Mouse (Mus musculus) forebrain, embryonic 12.5 days (tissue): Measurements from ENCODE around the gene Trex1. TPM values are rescaled to one million over a fixed set of nuclear protein-coding genes. Genes with fewer than 3 reads are reported as not detected.

Experiments used
- ATAC-seq: fragments of 200-750 bp; cut with Nextera tagmentation; 2 replicates; pipeline ENCODE4 v1.8.0; 2017; ENCODE audit warnings: moderate TSS enrichment; ENCODE audit not compliant: low FRiP score
- H3K27ac ChIP-seq: fragments of 300-500 bp; sonication (generic); 2 replicates; pipeline ENCODE4 v1.5.1; 2016; ENCODE audit warnings: mild to moderate bottlenecking
- H3K27me3 ChIP-seq: fragments of 300-500 bp; sonication (generic); 2 replicates; pipeline ENCODE4 v1.6.1; 2016; ENCODE audit warnings: mild to moderate bottlenecking
- H3K36me3 ChIP-seq: fragments of 300-500 bp; sonication (generic); replicated peaks from 2 replicates; pipeline ENCODE4 v1.6.1; 2016; ENCODE audit warnings: mild to moderate bottlenecking
- H3K4me1 ChIP-seq: fragments of 300-500 bp; sonication (generic); 2 replicates; pipeline ENCODE4 v1.6.1; 2016
- H3K4me2 ChIP-seq: fragments of 300-500 bp; sonication (generic); 2 replicates; pipeline ENCODE4 v1.6.1; 2016; ENCODE audit warnings: mild to moderate bottlenecking, moderate library complexity
- H3K4me3 ChIP-seq: fragments of 300-500 bp; sonication (generic); replicated peaks from 2 replicates; pipeline ENCODE4 v1.5.1; 2016; ENCODE audit warnings: mild to moderate bottlenecking
- H3K9ac ChIP-seq: fragments of 300-500 bp; sonication (generic); 2 replicates; pipeline ENCODE4 v1.6.1; 2016; ENCODE audit warnings: mild to moderate bottlenecking
- H3K9me3 ChIP-seq: fragments of 300-500 bp; sonication (generic); 2 replicates; pipeline ENCODE4 v1.6.1; 2016
- WGBS: fragments of 180-500 bp; shearing (Covaris S2); methylation state at CpG from one replicate; pipeline ENCODE4 v1.1.7; 2016; 5-methylcytosine and 5-hydroxymethylcytosine counted together
- polyA plus RNA-seq: library from polyadenylated mRNA; unstranded; fragments of >200 nt; fragmentation: Nextera tagmentation; extraction: Ambion mirVana; gene quantifications from 2 replicates; pipeline ENCODE4 v1.2.1, GENCODE M21; 2016

Trex1 gene
- polyA plus RNA-seq, 1 experiment from 2014 or later, result 8.4 TPM

DNA sequence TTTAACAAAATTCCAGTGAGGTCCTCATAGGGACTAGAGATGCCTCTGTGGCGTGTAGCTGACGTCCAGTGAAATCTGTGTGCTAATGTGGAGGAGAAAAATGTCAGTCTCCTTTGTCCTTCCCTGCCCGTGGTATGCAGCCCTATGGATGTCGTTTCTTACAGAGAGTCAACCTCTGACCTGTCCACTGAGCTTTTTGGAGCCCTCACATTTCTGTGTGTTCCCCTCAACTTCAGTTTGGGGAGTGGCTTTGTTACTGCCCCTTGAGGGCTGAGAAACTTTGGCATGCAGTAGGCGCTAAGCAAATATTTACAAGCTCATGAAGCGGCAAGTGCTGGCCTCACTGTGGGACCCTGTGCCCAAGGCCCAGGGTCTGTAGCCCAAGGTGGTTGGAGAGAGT is 37.8 kb upstream of the Trex1 start:
- Histone ChIP-seq H3K9me3 (no peaks in the 10 kb centered on the region), H3K4me1 (peaks cover 56% of the 10 kb centered on the region), H3K9ac (peak overlapping the region; percentile 97), H3K4me3 (peak overlapping the region; percentile 74), H3K36me3 (peaks cover 41% of the 10 kb centered on the region), H3K27ac (peak overlapping the region; percentile 100), H3K27me3 (no peaks in the 10 kb centered on the region), H3K4me2 (peak overlapping the region; percentile 95)
- 15% methylated on average over 6 of the region's 6 CpGs for WGBS
- ATAC-seq, result no peak

GRCm38 (mm10) chr9:109096856-109097255 is 37.3 kb upstream of the Trex1 start:
- peak overlapping the region; percentile 74 for H3K4me3 ChIP-seq
- H3K27ac ChIP-seq, result peak overlapping the region; percentile 100
- 10% methylated on average over 6 of the region's 6 CpGs for WGBS
- H3K27me3 ChIP-seq, result peaks cover 2% of the 10 kb centered on the region; the same call in 1 of the 2 replicates
- H3K36me3 ChIP-seq, result peaks cover 41% of the 10 kb centered on the region
- H3K9me3 ChIP-seq, result no peaks in the 10 kb centered on the region
- H3K4me2 ChIP-seq, result peak overlapping the region; percentile 95
- ATAC-seq, result 0 out of 2 replicates have a peak, but pooled peaks have one; percentile 5
- peaks cover 56% of the 10 kb centered on the region for H3K4me1 ChIP-seq
- peak overlapping the region; percentile 97 for H3K9ac ChIP-seq

- Histone ChIP-seq H3K4me3 (peak overlapping the region; percentile 74), H3K4me2 (peak overlapping the region; percentile 95), H3K4me1 (peaks cover 56% of the 10 kb centered on the region), H3K27me3 (peaks cover 5% of the 10 kb centered on the region; the same call in 1 of the 2 replicates), H3K9me3 (no peaks in the 10 kb centered on the region), H3K27ac (peak overlapping the region; percentile 100), H3K36me3 (peaks cover 41% of the 10 kb centered on the region), H3K9ac (peak overlapping the region; percentile 97)
- no peak; the same call in 1 of the 2 replicates for ATAC-seq
- 8% methylated on average over 9 of the region's 9 CpGs for WGBS
These were observed 36.7 kb upstream of the Trex1 start for GRCm38 (mm10) chr9:109096251-109096661.

GRCm38 (mm10) chr9:109095137-109095982 is 35.8 kb upstream of the Trex1 start, which contains the start of gene Plxnb1:
Gene Plxnb1, plus strand, starts transcription at chr9:109095389.
- H3K27me3 ChIP-seq, result peaks cover 5% of the 10 kb centered on the region; the same call in 1 of the 2 replicates
- H3K4me1 ChIP-seq, result peaks cover 61% of the 10 kb centered on the region
- peak; percentile 74 for ATAC-seq
- peak within 1 kb of the TSS; percentile 74 for H3K4me3 ChIP-seq
- no peaks in the 10 kb centered on the region for H3K9me3 ChIP-seq
- peak within 1 kb of the TSS; percentile 100 for H3K27ac ChIP-seq
- H3K4me2 ChIP-seq, result peak within 1 kb of the TSS; percentile 95
- H3K9ac ChIP-seq, result peak within 1 kb of the TSS; percentile 97
- WGBS, result under 1% methylated on average over 83 of the region's 102 CpGs
- H3K36me3 ChIP-seq, result peaks cover 37% of the 10 kb centered on the region

GRCm38 (mm10) chr9:109094553-109095136 is 35.1 kb upstream of the Trex1 start:
- peaks cover 64% of the 10 kb centered on the region for H3K4me1 ChIP-seq
- H3K4me3 ChIP-seq, result peak overlapping the region; percentile 74
- 2% methylated on average over 21 of the region's 21 CpGs for WGBS
- ATAC-seq, result peak; percentile 5
- H3K9ac ChIP-seq, result peak overlapping the region; percentile 97
- peak overlapping the region; percentile 100 for H3K27ac ChIP-seq
- no peaks in the 10 kb centered on the region for H3K9me3 ChIP-seq
- peak overlapping the region; percentile 95 for H3K4me2 ChIP-seq
- peaks cover 5% of the 10 kb centered on the region; the same call in 1 of the 2 replicates for H3K27me3 ChIP-seq
- peaks cover 35% of the 10 kb centered on the region for H3K36me3 ChIP-seq

GRCm38 (mm10) chr9:109093786-109094552 is 34.4 kb upstream of the Trex1 start:
- H3K9ac ChIP-seq, result peak overlapping the region; percentile 97; the same call in 1 of the 2 replicates
- H3K4me2 ChIP-seq, result peak overlapping the region; percentile 95
- no peaks in the 10 kb centered on the region for H3K9me3 ChIP-seq
- peak overlapping the region; percentile 74 for H3K4me3 ChIP-seq
- H3K4me1 ChIP-seq, result peaks cover 59% of the 10 kb centered on the region
- H3K27me3 ChIP-seq, result peaks cover 5% of the 10 kb centered on the region; the same call in 1 of the 2 replicates
- ATAC-seq, result no peak
- H3K27ac ChIP-seq, result peak overlapping the region; percentile 100
- 12% methylated on average over 11 of the region's 11 CpGs for WGBS
- H3K36me3 ChIP-seq, result peaks cover 30% of the 10 kb centered on the region

DNA sequence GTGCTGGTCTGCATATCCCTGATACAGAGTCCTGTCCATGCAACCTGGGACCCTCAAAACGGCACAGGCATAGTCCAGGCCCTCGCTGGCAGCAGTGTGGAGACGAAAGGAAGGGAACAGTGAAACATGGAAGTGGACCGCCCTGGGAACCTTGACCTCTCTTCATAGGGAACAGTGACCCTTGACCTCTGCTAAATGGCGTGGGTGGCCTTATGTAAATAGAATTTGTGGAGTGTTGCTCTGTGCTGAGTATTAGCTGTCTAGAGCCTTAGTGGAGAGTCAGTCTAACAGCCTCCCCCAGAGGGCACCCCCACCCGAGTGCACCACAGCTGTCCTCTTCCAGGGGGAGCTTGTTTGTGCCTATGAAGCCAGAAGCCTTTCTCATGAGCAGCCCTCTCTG is 33.3 kb upstream of the Trex1 start:
- H3K9me3 ChIP-seq, result no peaks in the 10 kb centered on the region
- peaks cover 49% of the 10 kb centered on the region for H3K4me1 ChIP-seq
- WGBS, result 57% methylated on average over 6 of the region's 6 CpGs

GRCm38 (mm10) chr9:109091802-109092201 is 32.3 kb upstream of the Trex1 start:
- no peak for ATAC-seq
- Histone ChIP-seq H3K4me3 (no peak overlapping the region), H3K27ac (no peak overlapping the region), H3K36me3 (peaks cover 29% of the 10 kb centered on the region), H3K4me1 (peaks cover 46% of the 10 kb centered on the region), H3K27me3 (peaks cover 5% of the 10 kb centered on the region; the same call in 1 of the 2 replicates), H3K9ac (no peak overlapping the region), H3K9me3 (no peaks in the 10 kb centered on the region), H3K4me2 (no peak overlapping the region)
- WGBS, result 96% methylated on average over 8 of the region's 8 CpGs

More for the DNA sequence above, 33.3 kb upstream of the Trex1 start:
- Histone ChIP-seq H3K9ac (no peak overlapping the region), H3K4me2 (no peak overlapping the region), H3K36me3 (peaks cover 29% of the 10 kb centered on the region), H3K27ac (no peak overlapping the region), H3K4me3 (no peak overlapping the region), H3K27me3 (peaks cover 5% of the 10 kb centered on the region; the same call in 1 of the 2 replicates)
- ATAC-seq, result no peak

GRCm38 (mm10) chr9:109090446-109090845 is 30.9 kb upstream of the Trex1 start:
- Histone ChIP-seq H3K4me2 (no peak overlapping the region), H3K9ac (peak overlapping the region; percentile 36; the same call in 1 of the 2 replicates), H3K4me1 (peaks cover 39% of the 10 kb centered on the region), H3K4me3 (no peak overlapping the region), H3K9me3 (no peaks in the 10 kb centered on the region), H3K27me3 (peaks cover 5% of the 10 kb centered on the region; the same call in 1 of the 2 replicates), H3K36me3 (peaks cover 29% of the 10 kb centered on the region), H3K27ac (peak overlapping the region; percentile 46; the same call in 1 of the 2 replicates)
- no peak for ATAC-seq
- WGBS, result 25% methylated on average over 15 of the region's 15 CpGs

- H3K9ac ChIP-seq, result no peak overlapping the region
- no peak overlapping the region for H3K27ac ChIP-seq
- no peaks in the 10 kb centered on the region for H3K9me3 ChIP-seq
- WGBS, result 11% methylated on average over 5 of the region's 5 CpGs
- no peak overlapping the region for H3K4me2 ChIP-seq
- H3K4me1 ChIP-seq, result peaks cover 26% of the 10 kb centered on the region
- no peak for ATAC-seq
- H3K27me3 ChIP-seq, result peaks cover 5% of the 10 kb centered on the region; the same call in 1 of the 2 replicates
- peaks cover 28% of the 10 kb centered on the region for H3K36me3 ChIP-seq
- no peak overlapping the region for H3K4me3 ChIP-seq
These were observed 28.5 kb upstream of the Trex1 start for GRCm38 (mm10) chr9:109087987-109088386.

DNA sequence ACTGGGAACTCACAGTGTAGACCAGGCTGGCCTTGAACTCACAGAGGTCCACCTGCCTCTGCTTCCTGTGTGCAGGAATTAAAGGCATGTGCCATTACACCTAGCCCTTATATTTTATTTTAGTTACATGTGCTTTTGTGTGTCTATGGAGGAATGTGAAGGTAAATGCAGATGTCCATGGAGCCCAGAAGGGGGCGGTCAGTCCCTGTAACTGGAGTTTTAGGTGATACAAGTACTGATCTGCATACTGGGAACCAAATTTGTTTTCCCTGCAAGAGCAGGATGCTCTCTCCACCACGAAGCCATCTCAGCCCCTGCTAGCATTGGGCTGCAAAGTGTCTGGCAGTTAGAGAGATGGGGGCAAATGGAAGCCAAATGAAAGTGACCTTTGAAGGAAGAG is 25.4 kb upstream of the Trex1 start:
- H3K27me3 ChIP-seq, result no peaks in the 10 kb centered on the region
- H3K9me3 ChIP-seq, result no peaks in the 10 kb centered on the region
- no peak overlapping the region for H3K4me2 ChIP-seq
- no peak overlapping the region for H3K9ac ChIP-seq
- no peak for ATAC-seq
- peaks cover 30% of the 10 kb centered on the region for H3K4me1 ChIP-seq
- peaks cover 13% of the 10 kb centered on the region for H3K36me3 ChIP-seq
- 8% methylated on average over 2 of the region's 2 CpGs for WGBS
- no peak overlapping the region for H3K4me3 ChIP-seq
- H3K27ac ChIP-seq, result no peak overlapping the region
